Comparison of ENCODE assay signal across 13 mouse cellular contexts in the genomic region with DNA sequence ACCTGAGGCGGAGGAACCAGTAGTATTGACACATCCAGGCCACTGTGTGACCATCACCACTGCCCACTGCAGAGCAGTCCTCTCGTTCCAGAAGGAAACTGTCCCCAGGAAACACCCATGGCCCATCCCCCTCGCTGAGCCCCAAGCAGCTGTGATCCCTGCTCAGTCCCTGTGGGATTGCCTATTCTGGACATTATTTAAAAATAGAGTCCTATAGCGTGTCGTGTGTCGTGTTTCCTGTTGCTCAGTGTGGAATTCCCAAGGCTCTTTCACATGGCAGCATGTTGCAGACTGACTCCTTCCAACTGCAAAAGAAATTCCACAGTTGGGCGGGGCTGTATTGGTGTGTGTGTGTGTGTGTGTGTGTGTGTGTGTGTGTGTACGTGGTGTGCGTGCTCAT. TPM values are rescaled to one million over a fixed set of nuclear protein-coding genes. Genes with fewer than 3 reads are reported as not detected.
A peak's percentile ranks its signal among the peaks of the same experiment; 100 is the strongest.
DNase-seq lines count a peak whose midpoint lies in the region; ATAC-seq and TF ChIP-seq lines count a peak whose summit lies in the region.
"Had no signal": no experiment of that assay in that cellular context is flagged by ENCODE, and none has a peak within 500 bp of the region (broad histone marks: within the 10 kb centered on the region; RNA-seq: fewer than 3 reads in every experiment).

No protein-coding gene starts in this region.

- TF ChIP-seq POLR2A in heart, adult 2 months (IDR thresholded peaks at IDR 0.05; ENCODE audit: insufficient read depth, low read depth, low read length) = no peak

- no peak for ATAC-seq in kidney, embryonic 16.5 days (ENCODE audit: low FRiP score, low TSS enrichment)
- no peak for ATAC-seq in activated CD4-positive, CD25-positive, alpha-beta regulatory T cell, adult 4 months
- ATAC-seq: forebrain, embryonic 14.5 days had no signal

- no peak for TF ChIP-seq CTCF in heart, adult 2 months (IDR thresholded peaks at IDR 0.05)

- H3K36me3 ChIP-seq in heart, adult 2 months (ENCODE audit: control insufficient read depth, insufficient read depth, low read length) = no peaks in the 10 kb centered on the region
- no peaks in the 10 kb centered on the region for H3K36me3 ChIP-seq in heart, embryonic 10.5 days
- no peaks in the 10 kb centered on the region for H3K36me3 ChIP-seq in kidney, embryonic 16.5 days (ENCODE audit: insufficient read depth, low read length)
- H3K36me3 ChIP-seq: embryonic facial prominence, embryonic 13.5 days; hindbrain, embryonic 12.5 days; midbrain, embryonic 10.5 days had no signal

- H3K4me3 ChIP-seq in heart, adult 2 months = no peak overlapping the region
- no peak overlapping the region for H3K4me3 ChIP-seq in heart, embryonic 10.5 days
- H3K4me3 ChIP-seq in kidney, embryonic 16.5 days (ENCODE audit: low read length) = no peak overlapping the region
- H3K4me3 ChIP-seq: embryonic facial prominence, embryonic 13.5 days; hindbrain, embryonic 12.5 days; midbrain, embryonic 10.5 days had no signal

- peaks cover 6% of the 10 kb centered on the region for H3K27me3 ChIP-seq in heart, adult 2 months (ENCODE audit: control insufficient read depth, insufficient read depth, low read length)
- H3K27me3 ChIP-seq in heart, embryonic 10.5 days (ENCODE audit: insufficient read depth, poor library complexity, severe bottlenecking) = peaks cover 27% of the 10 kb centered on the region
- H3K27me3 ChIP-seq in kidney, embryonic 16.5 days (ENCODE audit: insufficient read depth, low read length) = peaks cover 16% of the 10 kb centered on the region

- H3K9me3 ChIP-seq in heart, embryonic 10.5 days = no peaks in the 10 kb centered on the region
- no peaks in the 10 kb centered on the region for H3K9me3 ChIP-seq in kidney, embryonic 16.5 days (ENCODE audit: low read length)
- H3K9me3 ChIP-seq: embryonic facial prominence, embryonic 13.5 days; hindbrain, embryonic 12.5 days; midbrain, embryonic 10.5 days had no signal

- DNase-seq in heart, adult 2 months = peak; percentile 42 to 49
- DNase-seq in heart, embryonic 10.5 days (ENCODE audit: low spot score) = no peak
- peak; percentile 55 to 64 for DNase-seq in kidney, postnatal 4 days
- peak; percentile 51 to 53 for DNase-seq in heart, postnatal 10 days
- peak; percentile 43 for DNase-seq in skeletal muscle tissue, adult 2 months (ENCODE audit: low read depth, low spot score)
- DNase-seq: kidney, adult 8-10 months; thymus, adult 18-20 months had no signal

- no peaks in the 10 kb centered on the region for H3K79me2 ChIP-seq in heart, adult 2 months (replicated peaks; ENCODE audit: control insufficient read depth, insufficient read depth, low read length)

- no peak for TF ChIP-seq EP300 in heart, adult 2 months (IDR thresholded peaks at IDR 0.05; ENCODE audit: insufficient read depth, low read depth, low read length)

- intact Hi-C loops in heart, adult 2 months (cut with DNase I) = no loop called here
- intact Hi-C loops in heart, postnatal 10 days (cut with DNase I) = no loop called here

- peaks cover 4% of the 10 kb centered on the region for H3K4me1 ChIP-seq in heart, adult 2 months (ENCODE audit: control insufficient read depth, insufficient read depth, low read length)
- peaks cover 51% of the 10 kb centered on the region for H3K4me1 ChIP-seq in heart, embryonic 10.5 days
- H3K4me1 ChIP-seq in kidney, embryonic 16.5 days (ENCODE audit: insufficient read depth, low read length) = peaks cover 12% of the 10 kb centered on the region

- H3K9ac ChIP-seq in heart, adult 2 months (ENCODE audit: low read depth, low read length) = no peak overlapping the region
- H3K9ac ChIP-seq in kidney, embryonic 16.5 days (replicated peaks; ENCODE audit: low read length) = no peak overlapping the region
- H3K9ac ChIP-seq: embryonic facial prominence, embryonic 13.5 days; hindbrain, embryonic 12.5 days had no signal

- H3K27ac ChIP-seq in heart, adult 2 months = no peak overlapping the region; the same call in 1 of the 2 replicates
- H3K27ac ChIP-seq in heart, embryonic 10.5 days = no peak overlapping the region
- no peak overlapping the region for H3K27ac ChIP-seq in kidney, embryonic 16.5 days (ENCODE audit: low read length)
- H3K27ac ChIP-seq: embryonic facial prominence, embryonic 13.5 days; midbrain, embryonic 10.5 days had no signal

- WGBS in heart, adult 2 months = 40% methylated on average over 9 of the region's 9 CpGs
- WGBS in heart, embryonic 10.5 days = 65% methylated on average over 9 of the region's 9 CpGs
- WGBS in kidney, embryonic 16.5 days = 56% methylated on average over 9 of the region's 9 CpGs

- H3K4me2 ChIP-seq in kidney, embryonic 16.5 days (replicated peaks; ENCODE audit: low read depth, low read length) = no peak overlapping the region
- H3K4me2 ChIP-seq: embryonic facial prominence, embryonic 13.5 days; hindbrain, embryonic 12.5 days had no signal

RNA-seq across cellular contexts. Expression of a gene that starts 5.3 kb away (rescaled TPM):
- 1 to 10 TPM; 3.6 to 4.7 TPM for total RNA-seq in heart, adult 2 months (2021)
- 10.3 and 12.1 TPM in 2 replicates for polyA plus RNA-seq in heart, adult 2 months (2012; rRNA removed)
- 0.51 and 0.58 TPM in 2 replicates for polyA plus RNA-seq in heart, embryonic 10.5 days (2016; fragmentation: Nextera tagmentation; extraction: Ambion mirVana)
- polyA plus RNA-seq in kidney, embryonic 16.5 days (2015; fragmentation: Nextera tagmentation; extraction: Ambion mirVana) = 1.7 and 2.0 TPM in 2 replicates
- total RNA-seq in heart, postnatal 10 days (2021) = 1 to 10 TPM; 5.6 to 7.7 TPM
- not detected for polyA plus RNA-seq in activated CD4-positive, CD25-positive, alpha-beta regulatory T cell, adult 4 months (2017; shearing (Covaris generic))

RNA-seq across cellular contexts. Expression of a gene that starts 34.4 kb away (rescaled TPM):
- 10 to 100 TPM in 1 of 2 experiments, 1 to 10 TPM in 1; 9.3 to 10.7 TPM for total RNA-seq in heart, adult 2 months (2021)
- 3.7 and 6.5 TPM in 2 replicates for polyA plus RNA-seq in heart, adult 2 months (2012; rRNA removed)
- polyA plus RNA-seq in heart, embryonic 10.5 days (2016; fragmentation: Nextera tagmentation; extraction: Ambion mirVana) = 21.1 and 29.0 TPM in 2 replicates
- polyA plus RNA-seq in kidney, embryonic 16.5 days (2015; fragmentation: Nextera tagmentation; extraction: Ambion mirVana) = 26.6 and 27.9 TPM in 2 replicates
- 10 to 100 TPM; 10.6 to 13.6 TPM for total RNA-seq in heart, postnatal 10 days (2021)
- 1 to 10 TPM; 1.2 to 1.5 TPM for polyA plus RNA-seq in activated CD4-positive, CD25-positive, alpha-beta regulatory T cell, adult 4 months (2017; shearing (Covaris generic))

RNA-seq across cellular contexts. Expression of a gene that starts 46.3 kb away (rescaled TPM):
- 1 to 10 TPM; 6.1 to 6.3 TPM for total RNA-seq in heart, adult 2 months (2021)
- polyA plus RNA-seq in heart, adult 2 months (2012; rRNA removed) = 19.1 and 22.8 TPM in 2 replicates
- 21.2 and 23.2 TPM in 2 replicates for polyA plus RNA-seq in heart, embryonic 10.5 days (2016; fragmentation: Nextera tagmentation; extraction: Ambion mirVana)
- polyA plus RNA-seq in kidney, embryonic 16.5 days (2015; fragmentation: Nextera tagmentation; extraction: Ambion mirVana) = 22.0 and 24.9 TPM in 2 replicates
- 10 to 100 TPM in 1 of 2 experiments, 1 to 10 TPM in 1; 9.6 to 11.1 TPM for total RNA-seq in heart, postnatal 10 days (2021)
- 10 to 100 TPM in 1 of 2 experiments, 1 to 10 TPM in 1; 7.3 to 10.4 TPM for polyA plus RNA-seq in activated CD4-positive, CD25-positive, alpha-beta regulatory T cell, adult 4 months (2017; shearing (Covaris generic))

RNA-seq across cellular contexts. Expression of a gene that starts 46.5 kb away (rescaled TPM):
- 10 to 100 TPM; 82.7 to 93.9 TPM for total RNA-seq in heart, adult 2 months (2021)
- polyA plus RNA-seq in heart, adult 2 months (2012; rRNA removed) = 35.5 and 51.0 TPM in 2 replicates
- polyA plus RNA-seq in heart, embryonic 10.5 days (2016; fragmentation: Nextera tagmentation; extraction: Ambion mirVana) = 92.2 and 106 TPM in 2 replicates
- polyA plus RNA-seq in kidney, embryonic 16.5 days (2015; fragmentation: Nextera tagmentation; extraction: Ambion mirVana) = 89.2 and 98.9 TPM in 2 replicates
- total RNA-seq in heart, postnatal 10 days (2021) = 10 to 100 TPM; 49.3 to 61.9 TPM
- polyA plus RNA-seq in activated CD4-positive, CD25-positive, alpha-beta regulatory T cell, adult 4 months (2017; shearing (Covaris generic)) = 10 to 100 TPM; 85.8 to 94.6 TPM
